Mouse (Mus musculus) layer of hippocampus, adult 8-10 months (tissue): ENCODE measurements around the gene Wdr93. TPM values are rescaled to one million over a fixed set of nuclear protein-coding genes. Genes with fewer than 3 reads are reported as not detected.
A peak's percentile ranks its signal among the peaks of the same experiment; 100 is the strongest.

Experiments
- DNase-seq, 2 experiments: peaks; one replicate each; pipeline ENCODE4 v3.0.0; 2022; ENCODE audit warnings: low spot score in 2 of 2
- total RNA-seq, 4 experiments: library from RNA; stranded (reverse); gene quantifications; 2 replicates each; pipeline ENCODE4 v1.2.4; 2022

Gene Wdr93
- under 1 TPM; 0.26 to 0.43 (median 0.39) TPM for total RNA-seq

GRCm38 (mm10) chr7:79742659-79743536 lies at the start of gene Wdr93, which contains the start of gene Pex11a:
Wdr93 (plus strand) TSS chr7:79743163.
Pex11a (minus strand) TSS chr7:79743131.
- DNase-seq, result peak; percentile 67 to 76

GRCm38 (mm10) chr7:79696495-79696894 lies 46.5 kb upstream of the Wdr93 start:
- DNase-seq, result no peak

DNA sequence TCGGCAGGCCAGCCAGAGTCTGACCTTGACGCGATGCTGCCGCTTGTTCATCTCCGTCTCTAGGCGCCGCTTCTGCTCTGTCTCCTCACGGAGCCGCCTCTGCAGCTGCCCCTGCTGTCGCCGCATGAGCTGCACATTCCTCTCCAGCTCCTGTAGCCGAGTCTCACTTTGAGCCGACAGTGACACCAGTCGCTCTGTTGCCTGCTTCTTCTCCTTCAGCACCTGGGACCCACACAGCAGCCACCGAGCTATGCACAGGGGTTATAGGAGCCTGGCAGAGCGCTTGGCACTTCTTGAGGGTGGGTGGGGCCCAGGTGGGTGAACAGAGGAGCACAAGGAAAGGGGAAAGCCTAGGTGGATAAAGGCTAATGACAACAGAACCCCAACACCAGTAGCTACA lies 40.2 kb upstream of the Wdr93 start:
- no peak for DNase-seq

GRCm38 (mm10) chr7:79705210-79705609 lies 37.8 kb upstream of the Wdr93 start:
- DNase-seq, result no peak

- DNase-seq, result peak in 1 of 2 experiments; percentile 48
These were observed 32.8 kb upstream of the Wdr93 start for GRCm38 (mm10) chr7:79710130-79710607.

GRCm38 (mm10) chr7:79710831-79711230 lies 32.1 kb upstream of the Wdr93 start:
- DNase-seq, result no peak

DNA sequence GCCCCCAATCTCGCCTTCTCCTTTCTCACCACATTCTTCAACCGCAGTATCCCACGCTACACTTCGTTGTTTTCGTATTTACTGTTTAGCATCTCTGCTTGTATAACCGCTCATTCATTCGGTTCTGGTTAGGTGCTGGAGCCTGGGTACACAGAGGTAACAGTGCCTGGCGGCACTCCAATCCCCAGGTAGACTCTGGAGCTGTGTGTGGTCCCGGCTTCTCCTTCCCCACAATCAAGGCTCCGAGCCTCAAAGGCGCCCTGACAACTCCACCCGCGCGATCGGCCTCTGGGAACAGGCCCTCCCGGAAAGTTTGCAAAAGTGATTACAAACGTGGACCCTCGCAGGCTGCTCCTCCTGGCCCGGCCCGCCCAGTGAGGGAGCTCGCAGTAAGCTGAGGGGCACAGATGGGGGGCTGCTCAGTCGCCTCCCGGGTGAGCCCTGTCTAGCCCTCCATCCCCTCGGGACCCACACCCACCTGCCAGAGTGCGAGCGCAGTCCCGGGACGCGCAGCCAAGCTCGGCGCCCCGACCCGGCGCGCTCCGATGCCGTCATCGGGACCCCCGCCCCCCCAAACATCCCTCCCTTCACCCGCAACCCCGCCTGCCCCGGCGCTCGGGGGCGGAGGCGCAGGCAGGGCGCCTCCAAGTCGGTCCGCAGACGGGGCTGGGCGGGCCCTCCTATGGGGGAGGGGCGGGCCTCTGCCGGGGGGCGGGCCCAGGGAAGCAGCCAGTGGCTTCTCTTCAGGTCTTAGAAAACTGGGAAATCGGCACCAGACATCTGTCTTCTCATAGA lies 27.6 kb upstream of the Wdr93 start, which contains the start of gene Kif7:
Gene Kif7, minus strand, starts transcription at position 534 of the 795 bp plus-strand sequence.
- DNase-seq, result no peak

DNA sequence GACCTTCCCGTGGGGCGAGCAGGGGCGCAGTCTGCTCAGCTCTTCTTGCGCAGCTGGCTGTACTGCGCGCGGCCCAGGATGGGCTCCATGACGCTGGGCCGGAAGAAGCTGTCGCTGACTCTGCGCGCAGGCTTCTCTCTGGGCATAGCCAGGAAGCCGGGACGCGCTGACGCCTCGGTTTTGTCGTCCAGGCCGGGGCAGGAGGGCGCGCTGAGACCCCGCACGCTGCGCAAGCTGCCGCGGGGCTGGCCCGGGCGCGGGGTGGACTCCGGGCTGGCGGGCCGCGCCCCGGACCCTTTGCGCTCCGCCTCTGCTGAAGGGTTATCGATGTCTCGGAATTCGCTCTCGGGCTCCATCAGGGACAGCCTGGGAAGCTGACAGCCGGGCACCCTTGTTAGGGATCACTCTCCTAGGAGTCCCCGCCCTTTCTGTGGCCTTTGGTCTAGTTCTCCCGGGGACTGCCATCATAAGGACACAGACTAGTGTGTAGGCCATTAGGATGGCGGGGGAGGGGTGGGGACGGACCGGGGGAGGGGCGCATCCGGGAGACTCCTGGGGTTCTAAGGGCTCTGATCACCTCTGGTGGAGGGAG lies 21.5 kb upstream of the Wdr93 start:
- peak in 1 of 2 experiments; percentile 35 for DNase-seq

GRCm38 (mm10) chr7:79727091-79727490 lies 15.9 kb upstream of the Wdr93 start:
- DNase-seq, result peak in 1 of 2 experiments; percentile 51

DNA sequence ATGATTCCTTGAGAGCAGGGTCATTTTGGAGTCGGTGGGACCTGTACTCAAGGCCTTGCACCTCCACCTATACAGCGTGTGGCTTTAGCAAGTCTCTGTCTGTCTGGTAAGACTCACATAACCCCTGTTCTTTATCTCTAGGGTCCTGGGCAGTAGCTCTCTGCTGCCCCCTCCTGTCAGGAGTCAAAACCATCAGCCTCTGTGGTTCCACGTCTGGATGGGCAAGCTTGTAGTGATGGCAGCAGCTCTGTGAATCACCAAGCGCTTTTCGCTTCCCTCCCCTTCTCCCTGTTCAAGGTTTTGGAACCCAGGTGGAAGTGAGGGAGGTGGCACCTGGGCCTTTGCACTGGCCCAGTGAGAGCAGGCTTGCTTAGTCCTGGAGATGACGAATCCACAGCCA lies 14.7 kb upstream of the Wdr93 start:
- peak in 1 of 2 experiments; percentile 57 for DNase-seq

DNA sequence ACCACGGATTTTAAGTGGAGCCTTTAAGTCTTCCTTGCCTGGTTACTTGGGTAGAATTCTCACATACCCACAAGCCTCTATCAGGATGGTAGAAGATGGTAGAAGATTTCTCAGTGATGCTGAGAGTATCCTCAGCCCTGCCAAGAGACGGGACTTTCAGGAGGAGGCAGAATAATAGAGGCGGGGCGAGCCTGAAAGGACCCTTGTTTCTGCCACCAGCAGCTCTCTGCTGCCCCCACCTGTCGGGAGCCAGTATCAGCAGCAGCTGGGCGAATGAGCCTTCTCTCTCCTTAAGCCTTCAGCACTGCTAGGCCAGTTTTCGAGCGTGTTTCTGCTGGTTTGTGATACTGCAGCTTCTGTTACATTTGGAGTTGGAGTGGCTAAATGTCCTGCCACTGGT lies 13.8 kb upstream of the Wdr93 start:
- DNase-seq, result peak in 1 of 2 experiments; percentile 68

- DNase-seq, result no peak
These were observed 13.1 kb upstream of the Wdr93 start for GRCm38 (mm10) chr7:79729743-79730370.

DNA sequence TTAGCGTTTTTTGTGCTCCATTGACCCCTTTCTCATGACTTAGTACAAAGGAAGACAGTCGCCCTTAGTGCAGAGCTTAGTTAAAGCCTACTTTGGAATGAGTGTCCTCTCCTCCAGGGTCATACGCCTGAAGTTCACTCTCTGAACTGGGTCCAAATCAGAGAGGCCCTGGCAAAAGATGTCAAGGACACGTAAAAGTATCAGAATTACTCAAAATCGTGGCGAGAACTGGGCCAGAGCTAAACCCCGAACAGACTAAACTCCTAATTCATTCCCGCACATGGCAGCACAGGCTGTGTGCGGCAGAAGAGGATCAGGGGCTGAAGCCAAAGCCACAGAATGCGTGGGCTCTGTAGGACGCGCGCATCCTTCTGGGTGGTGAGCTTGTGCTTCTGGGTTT lies 11.5 kb upstream of the Wdr93 start:
- DNase-seq, result no peak

DNA sequence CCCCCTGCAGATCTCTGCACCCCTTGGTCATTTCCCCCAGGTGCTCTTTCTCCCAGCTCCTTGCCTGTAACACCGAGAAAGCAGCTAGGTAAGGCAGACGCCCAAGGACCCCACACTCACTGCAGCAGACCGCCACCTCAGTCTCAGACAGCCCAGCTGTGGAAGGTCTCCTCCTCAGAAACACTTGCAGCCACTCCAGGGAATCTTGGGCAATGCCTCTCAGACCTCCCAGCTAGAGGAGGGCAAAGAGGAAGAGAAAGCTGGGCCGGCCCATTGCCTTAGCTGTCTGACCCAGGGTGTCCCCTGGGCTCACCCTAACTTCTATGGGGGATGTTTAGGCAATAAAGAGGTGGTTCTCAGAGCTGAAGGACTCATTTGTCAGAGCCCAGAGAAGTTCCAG lies 10.3 kb upstream of the Wdr93 start, which contains the start of gene Plin1:
Gene Plin1, minus strand, starts transcription at position 282 of the 400 bp plus-strand sequence.
- no peak for DNase-seq

DNA sequence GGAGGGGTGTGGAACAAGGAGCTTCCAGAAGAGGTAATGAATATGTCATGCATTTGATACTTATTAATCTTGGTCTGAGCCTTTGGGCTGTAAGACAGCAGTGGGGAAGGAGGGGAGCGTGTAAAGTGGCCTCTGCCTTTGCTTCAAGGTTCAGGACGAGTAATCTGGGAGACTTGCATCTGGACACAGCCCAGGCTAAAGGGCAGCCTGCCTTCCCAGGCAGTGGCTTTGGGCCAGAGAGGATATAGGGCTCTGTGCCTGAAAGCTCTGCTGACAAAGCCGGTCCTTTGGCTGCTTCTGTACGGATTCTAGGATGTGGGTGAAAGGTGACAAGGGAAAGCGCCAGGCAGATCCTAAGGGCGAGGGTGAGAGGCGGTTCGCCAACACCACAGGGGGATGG lies 8.4 kb upstream of the Wdr93 start:
- no peak for DNase-seq

GRCm38 (mm10) chr7:79736511-79736910 lies 6.5 kb upstream of the Wdr93 start:
- DNase-seq, result no peak

DNA sequence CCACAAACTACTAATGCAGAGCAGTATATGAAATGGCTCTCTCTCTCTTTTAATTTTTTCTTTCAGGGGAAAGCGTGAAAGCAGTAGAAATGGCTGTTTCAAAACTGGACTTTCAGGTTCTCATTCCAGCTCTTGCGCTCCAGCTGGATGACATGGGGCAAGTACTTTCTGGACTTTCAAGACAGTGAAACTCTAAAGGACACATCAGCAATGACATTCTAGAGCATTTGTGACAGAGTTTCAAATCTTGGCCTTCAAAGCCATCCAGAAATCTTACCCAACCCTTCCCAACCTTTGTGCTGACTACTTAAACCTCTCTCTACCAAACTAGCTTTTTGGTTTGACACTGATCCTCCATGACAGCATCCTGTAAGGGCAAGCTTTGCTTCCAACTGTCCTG lies 4.0 kb upstream of the Wdr93 start:
- no peak for DNase-seq

- no peak for DNase-seq
These were observed 2.7 kb upstream of the Wdr93 start for GRCm38 (mm10) chr7:79740279-79740678.

DNA sequence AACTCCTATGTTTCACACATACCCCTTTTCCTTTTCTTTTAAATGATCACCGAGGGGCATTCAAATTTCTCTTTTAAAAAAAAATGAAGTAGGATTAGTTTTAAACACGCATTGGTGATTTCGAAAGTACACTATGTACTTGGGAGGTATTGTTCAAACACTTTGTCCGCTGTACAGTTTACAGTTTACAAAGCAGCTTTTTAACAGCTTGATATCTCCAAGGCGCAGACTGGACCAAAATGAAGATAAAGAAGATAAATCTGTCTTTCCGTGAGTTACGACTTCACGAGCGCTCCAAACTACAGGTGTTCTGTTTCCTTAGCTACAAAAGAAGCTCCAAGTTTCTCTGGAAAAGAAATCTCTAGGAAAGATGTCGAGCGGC lies 695 bp upstream of the Wdr93 start:
- DNase-seq, result no peak

- DNase-seq, result no peak
These were observed 1.1 kb downstream of the Wdr93 start for GRCm38 (mm10) chr7:79744051-79744450.

DNA sequence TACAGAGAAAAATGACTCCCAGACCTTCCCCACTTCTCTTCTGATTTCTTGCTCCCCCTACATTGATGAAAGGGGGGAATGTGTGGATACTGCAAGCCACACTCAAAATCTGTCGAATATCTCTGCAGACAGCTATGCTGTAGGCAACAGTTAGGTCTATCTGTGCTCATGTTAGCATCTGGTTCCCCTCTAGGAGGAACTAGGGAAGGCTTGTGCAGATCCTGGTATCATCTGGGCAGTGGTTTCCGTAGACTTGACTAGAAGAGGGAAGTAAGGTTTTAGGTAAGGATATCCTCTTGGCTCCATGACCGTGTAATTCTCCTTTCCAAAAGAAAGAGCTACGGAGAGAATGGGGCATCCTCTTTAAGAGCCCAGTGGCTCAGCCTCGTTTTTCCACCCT lies 1.6 kb downstream of the Wdr93 start:
- DNase-seq, result no peak
